Mouse (Mus musculus): ENCODE data around the gene Arhgap44.

Arhgap44 gene

GRCm38 (mm10) chr11:65135251-65135739 lies 27.5 kb downstream of the Arhgap44 start:
- DNase-seq = no peak

- DNase-seq = no peak
These were observed 29.1 kb downstream of the Arhgap44 start for GRCm38 (mm10) chr11:65133661-65134060.

GRCm38 (mm10) chr11:65129110-65129509 lies 33.7 kb downstream of the Arhgap44 start:
- DNase-seq = no peak

- no peak for DNase-seq
These were observed 34.1 kb downstream of the Arhgap44 start for GRCm38 (mm10) chr11:65128666-65129065.

- peak; percentile 17 for DNase-seq
These were observed 36.2 kb downstream of the Arhgap44 start for GRCm38 (mm10) chr11:65126566-65126965.

GRCm38 (mm10) chr11:65124913-65125418 lies 37.8 kb downstream of the Arhgap44 start:
- peak; percentile 25 for DNase-seq

GRCm38 (mm10) chr11:65120276-65120675 lies 42.5 kb downstream of the Arhgap44 start:
- no peak for DNase-seq

GRCm38 (mm10) chr11:65115811-65116210 lies 47.0 kb downstream of the Arhgap44 start:
- DNase-seq = no peak

- no peak for DNase-seq
These were observed 50.7 kb downstream of the Arhgap44 start for GRCm38 (mm10) chr11:65112086-65112485.

GRCm38 (mm10) chr11:65111651-65112050 lies 51.1 kb downstream of the Arhgap44 start:
- DNase-seq = no peak

- no peak for DNase-seq
These were observed 52.7 kb downstream of the Arhgap44 start for GRCm38 (mm10) chr11:65110058-65110457.

GRCm38 (mm10) chr11:65107734-65108171 lies 55.0 kb downstream of the Arhgap44 start:
- no peak for DNase-seq

- DNase-seq = no peak
These were observed 55.6 kb downstream of the Arhgap44 start for GRCm38 (mm10) chr11:65107151-65107550.

GRCm38 (mm10) chr11:65104076-65104475 lies 58.7 kb downstream of the Arhgap44 start:
- DNase-seq = no peak

GRCm38 (mm10) chr11:65101206-65101605 lies 61.6 kb downstream of the Arhgap44 start:
- DNase-seq = no peak

GRCm38 (mm10) chr11:65100031-65100430 lies 62.7 kb downstream of the Arhgap44 start:
- no peak for DNase-seq

- no peak for DNase-seq
These were observed 65.2 kb downstream of the Arhgap44 start for GRCm38 (mm10) chr11:65097526-65098070.

GRCm38 (mm10) chr11:65096866-65097265 lies 65.9 kb downstream of the Arhgap44 start:
- DNase-seq = no peak

- DNase-seq = no peak
These were observed 69.9 kb downstream of the Arhgap44 start for GRCm38 (mm10) chr11:65092851-65093250.

- DNase-seq = no peak
These were observed 72.4 kb downstream of the Arhgap44 start for GRCm38 (mm10) chr11:65090386-65090785.

GRCm38 (mm10) chr11:65089982-65090381 lies 72.8 kb downstream of the Arhgap44 start:
- DNase-seq = no peak

- no peak for DNase-seq
These were observed 73.5 kb downstream of the Arhgap44 start for GRCm38 (mm10) chr11:65089282-65089681.

- DNase-seq = peak; percentile 58
These were observed 74.1 kb downstream of the Arhgap44 start for GRCm38 (mm10) chr11:65088451-65089222.

GRCm38 (mm10) chr11:65080761-65081160 lies 82.0 kb downstream of the Arhgap44 start:
- DNase-seq = no peak
